Mouse (Mus musculus) left cerebral cortex, adult 18-20 months (tissue): ENCODE measurements around the gene Morc4. TPM values are rescaled to one million over a fixed set of nuclear protein-coding genes. Genes with fewer than 3 reads are reported as not detected.

ENCODE experiments used
- DNase-seq, 2 experiments: peaks; one replicate each; pipeline ENCODE4 v3.0.0; 2021 to 2022; ENCODE audit warnings: low spot score in 2 of 2, mixed read lengths in 1 of 2
- total RNA-seq, 2 experiments: library from RNA; stranded (reverse); gene quantifications; 2 replicates each; pipeline ENCODE4 v1.2.3; 2021

The Morc4 gene
- total RNA-seq, 2 experiments from 2014 or later: 3.8 to 6.5 TPM

GRCm38 (mm10) chrX:139808085-139808484 lies 63.4 kb downstream of the Morc4 start:
- DNase-seq: peak in 1 of 2 experiments; percentile 2

DNA sequence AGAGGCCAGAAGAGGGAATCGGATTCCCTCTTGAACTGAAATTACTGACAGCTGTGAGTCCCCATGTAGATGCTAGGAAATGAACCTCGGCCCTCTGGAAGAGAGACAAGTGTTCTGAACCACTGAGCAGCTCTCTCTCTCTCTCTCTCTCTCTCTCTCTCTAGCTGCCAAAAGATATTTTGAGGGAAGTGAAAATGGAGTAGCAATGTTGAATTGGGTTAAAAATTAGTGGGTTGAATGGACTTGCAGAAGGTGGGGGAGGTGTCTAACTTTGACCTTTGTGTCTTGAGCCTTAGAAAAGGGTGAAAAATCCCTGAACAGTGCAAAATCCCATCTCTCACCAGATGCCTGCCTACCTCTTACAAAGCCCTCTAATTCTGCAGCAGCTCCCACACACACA lies 64.1 kb downstream of the Morc4 start:
- DNase-seq: no peak

GRCm38 (mm10) chrX:139805918-139806317 lies 65.6 kb downstream of the Morc4 start:
- DNase-seq: no peak

GRCm38 (mm10) chrX:139803028-139803427 lies 68.4 kb downstream of the Morc4 start:
- DNase-seq: no peak

- no peak for DNase-seq
Observed at GRCm38 (mm10) chrX:139800406-139800878, 71.0 kb downstream of the Morc4 start, which contains the start of gene Cldn2. Gene Cldn2 (plus strand): TSS chrX:139800828.

DNA sequence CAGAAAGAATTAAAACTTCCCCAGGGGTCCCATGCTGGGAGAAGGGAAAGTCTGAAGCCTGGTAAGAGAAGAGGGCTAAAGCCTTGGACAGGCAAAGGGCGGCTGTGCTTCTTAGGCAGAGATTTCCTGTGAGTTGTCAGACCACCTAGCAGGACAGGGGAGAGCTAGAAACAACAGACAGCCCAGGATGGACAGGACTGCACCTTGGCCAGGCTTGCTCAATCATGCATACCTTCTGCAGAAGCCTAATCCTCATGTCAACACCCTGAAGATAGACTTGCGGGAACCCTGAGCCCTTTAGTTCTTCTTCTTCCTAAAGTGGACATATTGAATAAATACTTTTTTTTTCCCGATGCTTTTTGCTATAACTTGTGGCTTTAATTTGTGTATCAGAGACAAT lies 71.5 kb downstream of the Morc4 start:
- no peak for DNase-seq

- no peak for DNase-seq
Observed at GRCm38 (mm10) chrX:139797875-139798274, 73.6 kb downstream of the Morc4 start.

- DNase-seq: no peak
Observed at GRCm38 (mm10) chrX:139796037-139796436, 75.4 kb downstream of the Morc4 start.

GRCm38 (mm10) chrX:139794072-139794845 lies 77.2 kb downstream of the Morc4 start:
- no peak for DNase-seq

DNA sequence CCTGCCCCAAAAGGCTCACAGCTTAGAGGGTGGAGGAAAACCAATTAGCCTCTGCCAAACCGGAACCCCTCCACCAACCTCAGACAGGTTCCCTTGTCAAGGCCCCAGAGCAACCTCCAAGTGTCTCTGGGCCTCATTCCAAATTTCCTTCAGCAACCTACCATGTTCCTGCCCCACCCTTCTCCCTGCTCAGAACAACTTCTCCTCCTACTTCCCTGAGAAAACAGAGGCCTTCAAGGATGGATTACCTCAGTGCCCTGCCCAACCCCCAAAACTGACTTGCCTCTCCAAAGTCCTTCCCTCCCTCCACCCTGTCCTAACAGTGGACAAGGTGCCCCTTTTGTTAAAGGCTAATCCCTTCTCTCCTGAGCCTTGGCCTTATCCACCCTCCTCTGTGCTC lies 85.7 kb downstream of the Morc4 start:
- no peak for DNase-seq

- DNase-seq: no peak
Observed at GRCm38 (mm10) chrX:139783045-139783422, 88.4 kb downstream of the Morc4 start.

DNA sequence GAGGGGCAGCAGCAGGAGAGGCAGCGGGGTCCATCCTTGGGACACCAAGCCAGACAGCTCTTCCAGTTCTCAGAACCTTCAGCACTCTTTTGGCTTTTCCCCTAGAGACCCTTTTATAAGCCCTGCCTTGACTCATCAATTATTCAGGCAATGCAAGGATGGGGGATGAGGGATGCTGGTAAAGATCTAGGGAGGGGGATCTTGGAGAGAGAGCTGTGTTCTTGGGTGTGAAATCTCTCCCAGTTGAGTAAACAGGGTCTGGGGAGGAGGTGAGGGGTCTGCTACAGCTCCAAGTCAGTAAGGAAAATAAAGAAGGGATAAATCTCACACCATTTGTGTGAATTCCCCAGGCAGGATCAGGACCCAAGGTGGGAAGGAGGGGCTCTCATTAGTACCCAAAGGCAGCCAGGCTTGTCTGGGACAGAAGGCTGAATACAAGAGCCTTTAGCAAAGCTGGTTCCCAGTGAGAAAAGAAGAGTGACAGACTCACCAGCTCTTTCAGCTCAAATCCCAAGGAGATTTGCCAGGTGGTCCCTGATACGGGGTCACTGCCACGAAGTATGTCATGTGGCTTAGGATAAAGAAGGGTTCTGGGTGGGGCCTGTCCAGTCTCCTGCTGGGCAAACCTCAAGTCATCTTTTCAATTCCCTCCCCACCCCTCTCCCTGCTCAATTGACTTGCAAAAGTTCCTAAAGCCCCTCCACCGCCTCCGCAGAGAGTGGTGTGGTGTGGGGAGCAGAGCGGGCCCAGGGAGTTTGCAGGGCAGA lies 89.0 kb downstream of the Morc4 start, which contains the start of gene Ripply1:
Ripply1 (minus strand) TSS at position 76 of the 767 bp plus-strand sequence.
- no peak for DNase-seq

GRCm38 (mm10) chrX:139781563-139781962 lies 89.9 kb downstream of the Morc4 start:
- no peak for DNase-seq

GRCm38 (mm10) chrX:139780988-139781387 lies 90.5 kb downstream of the Morc4 start:
- DNase-seq: no peak

- DNase-seq: no peak
Observed at GRCm38 (mm10) chrX:139779401-139779800, 92.1 kb downstream of the Morc4 start.

GRCm38 (mm10) chrX:139778886-139779285 lies 92.6 kb downstream of the Morc4 start:
- no peak for DNase-seq

GRCm38 (mm10) chrX:139777357-139777756 lies 94.1 kb downstream of the Morc4 start:
- no peak for DNase-seq

GRCm38 (mm10) chrX:139775084-139775612 lies 96.3 kb downstream of the Morc4 start:
- DNase-seq: no peak

- DNase-seq: peak; percentile 16 to 46
Observed at GRCm38 (mm10) chrX:139774309-139775083, 97.0 kb downstream of the Morc4 start.
